Mouse (Mus musculus) CH12.LX (cell line): ENCODE data around the gene Usp7. TPM values are rescaled to one million over a fixed set of nuclear protein-coding genes. Genes with fewer than 3 reads are reported as not detected.

ENCODE experiments used
- DNase-seq: peaks from one replicate; pipeline ENCODE4 v3.0.0-alpha.2; 2013; ENCODE audit errors: extremely low read depth
- H3K27ac ChIP-seq: 2 replicates; pipeline ENCODE4 v1.5.1; 2012; ENCODE audit warnings: low read depth, mild to moderate bottlenecking, control low read depth, moderate library complexity; ENCODE audit not compliant: insufficient read depth
- H3K27me3 ChIP-seq: replicated peaks from 2 replicates; pipeline ENCODE3; 2012; ENCODE audit warnings: inconsistent platforms
- H3K36me3 ChIP-seq, 2 experiments: replicated peaks in 1 of 2; 2 replicates each; pipeline versions ENCODE3 to v1.6.1; 2012; ENCODE audit warnings: inconsistent platforms in 1 of 2, low read length in 1 of 2, mild to moderate bottlenecking in 1 of 2, mixed read lengths in 1 of 2, moderate library complexity in 1 of 2; ENCODE audit not compliant: control insufficient read depth in 1 of 2, insufficient read depth in 1 of 2
- H3K4me1 ChIP-seq, 2 experiments: 2 replicates each; pipeline ENCODE4 v1.6.1; 2012; ENCODE audit warnings: inconsistent platforms in 1 of 2, moderate library complexity in 1 of 2; ENCODE audit not compliant: insufficient read depth in 2 of 2, control insufficient read depth in 1 of 2
- H3K4me2 ChIP-seq: 2 replicates; pipeline ENCODE4 v1.6.1; 2012; ENCODE audit warnings: low read depth, mild to moderate bottlenecking, control low read depth; ENCODE audit not compliant: poor library complexity, insufficient read depth, severe bottlenecking
- H3K4me3 ChIP-seq, 3 experiments: fragments of 150-350 bp in 1 of 3; sonication (generic) in 1 of 3; replicated peaks in 1 of 3; 2 replicates each; pipeline versions ENCODE3 to v1.5.1; 2011 to 2012; ENCODE audit warnings: low read depth in 2 of 3, low read length in 2 of 3, mild to moderate bottlenecking in 2 of 3, moderate library complexity in 2 of 3, control low read depth in 1 of 3, improper control_type of control experiment in 1 of 3, inconsistent platforms in 1 of 3, mixed read lengths in 1 of 3; ENCODE audit not compliant: poor library complexity in 1 of 3
- H3K79me2 ChIP-seq: replicated peaks from 2 replicates; pipeline ENCODE4 v1.6.1; 2012; ENCODE audit warnings: mild to moderate bottlenecking, moderate library complexity; ENCODE audit not compliant: control insufficient read depth, poor library complexity, insufficient read depth, severe bottlenecking; ENCODE audit errors: extremely low read depth
- H3K9ac ChIP-seq: 2 replicates; pipeline ENCODE4 v1.6.1; 2012; ENCODE audit warnings: low read depth, mild to moderate bottlenecking, control low read depth, moderate library complexity; ENCODE audit not compliant: insufficient read depth
- H3K9me3 ChIP-seq: replicated peaks from 2 replicates; pipeline ENCODE3; 2012; ENCODE audit warnings: low read length, inconsistent platforms, mixed read lengths
- CHD1 ChIP-seq: IDR thresholded peaks from 2 replicates; pipeline ENCODE4 v1.6.1; 2012; ENCODE audit warnings: low read depth, low read length, improper control_type of control experiment, inconsistent platforms
- E2F4 ChIP-seq: IDR thresholded peaks from 2 replicates; pipeline ENCODE4 v1.6.1; 2011; ENCODE audit warnings: low read depth, low read length, improper control_type of control experiment; ENCODE audit not compliant: insufficient replicate concordance
- ETS1 ChIP-seq: conservative IDR thresholded peaks from 2 replicates; pipeline ENCODE4 v1.6.1; 2012; ENCODE audit warnings: low read depth, mild to moderate bottlenecking, inconsistent platforms, low read length, improper control_type of control experiment, moderate library complexity
- HCFC1 ChIP-seq: IDR thresholded peaks from 2 replicates; pipeline ENCODE4 v1.6.1; 2012; ENCODE audit warnings: low read depth, mild to moderate bottlenecking, inconsistent platforms, low read length, improper control_type of control experiment
- IRF4 ChIP-seq: IDR thresholded peaks from 2 replicates; pipeline ENCODE4 v1.6.1; 2014; ENCODE audit warnings: low read depth, mild to moderate bottlenecking, inconsistent platforms, low read length, improper control_type of control experiment
- JUN ChIP-seq: IDR thresholded peaks from 2 replicates; pipeline ENCODE4 v1.6.1; 2011; ENCODE audit warnings: low read depth, mild to moderate bottlenecking, low read length, improper control_type of control experiment, moderate library complexity; ENCODE audit not compliant: insufficient read depth
- MAZ ChIP-seq: IDR thresholded peaks from 2 replicates; pipeline ENCODE4 v1.6.1; 2012; ENCODE audit warnings: low read depth, mild to moderate bottlenecking, inconsistent platforms, low read length, improper control_type of control experiment, moderate library complexity
- MEF2A ChIP-seq: IDR thresholded peaks from 2 replicates; pipeline ENCODE4 v1.6.1; 2014; ENCODE audit warnings: low read depth, mild to moderate bottlenecking, inconsistent platforms, low read length, improper control_type of control experiment, borderline replicate concordance
- MXI1 ChIP-seq: IDR thresholded peaks from 2 replicates; pipeline ENCODE4 v1.6.1; 2011; ENCODE audit warnings: mild to moderate bottlenecking, low read depth, low read length, improper control_type of control experiment
- MYC ChIP-seq: IDR thresholded peaks from 2 replicates; pipeline ENCODE4 v1.6.1; 2011; ENCODE audit warnings: low read depth, mild to moderate bottlenecking, improper control_type of control experiment, low read length
- NRF1 ChIP-seq: IDR thresholded peaks from 2 replicates; pipeline ENCODE4 v1.6.1; 2014; ENCODE audit warnings: low read depth, mild to moderate bottlenecking, inconsistent platforms, low read length, improper control_type of control experiment, moderate library complexity
- POLR2A ChIP-seq: IDR thresholded peaks from 2 replicates; pipeline ENCODE4 v1.6.1; 2011; ENCODE audit warnings: low read depth, mild to moderate bottlenecking, improper control_type of control experiment, low read length
- SIN3A ChIP-seq: IDR thresholded peaks from 2 replicates; pipeline ENCODE4 v1.6.1; 2012; ENCODE audit warnings: low read length, improper control_type of control experiment, inconsistent platforms
- SMC3 ChIP-seq: IDR thresholded peaks from 2 replicates; pipeline ENCODE4 v1.6.1; 2011; ENCODE audit warnings: low read depth, low read length, improper control_type of control experiment
- UBTF ChIP-seq: IDR thresholded peaks from 2 replicates; pipeline ENCODE4 v1.6.1; 2012; ENCODE audit warnings: low read depth, mild to moderate bottlenecking, inconsistent platforms, low read length, improper control_type of control experiment, moderate library complexity
- ZC3H11A ChIP-seq: IDR thresholded peaks from 2 replicates; pipeline ENCODE4 v1.6.1; 2012; ENCODE audit warnings: low read depth, mild to moderate bottlenecking, inconsistent platforms, low read length, improper control_type of control experiment
- ZKSCAN1 ChIP-seq: IDR thresholded peaks from 2 replicates; pipeline ENCODE4 v1.6.1; 2012; ENCODE audit warnings: low read depth, inconsistent platforms, low read length, improper control_type of control experiment, borderline replicate concordance
- ZNF384 ChIP-seq: IDR thresholded peaks from 2 replicates; pipeline ENCODE4 v1.6.1; 2012; ENCODE audit warnings: low read depth, low read length, improper control_type of control experiment, inconsistent platforms
- dilution Hi-C: fragments of 300-500 bp; cut with MboI; formaldehyde crosslinking; loops from 2 replicates; pipeline ENCODE4 v1.14.3; 2020; ENCODE audit warnings: low sequenced_read_pairs; ENCODE audit not compliant: extremely low pct_unique_long_range_greater_than_20kb, extremely low pct_ligation_motif_present
- in situ Hi-C: fragments of 300-500 bp; cut with MboI; formaldehyde crosslinking; loops from 3 replicates; pipeline ENCODE4 v1.14.3; 2019; ENCODE audit warnings: low sequenced_read_pairs, low pct_ligation_motif_present, low pct_unique_long_range_greater_than_20kb, mixed read lengths
- polyA plus RNA-seq: library from polyadenylated mRNA; unstranded; fragments of >175 nt; gene quantifications from 2 replicates; pipeline ENCODE4 v1.2.1, GENCODE M21; 2012; ENCODE audit warnings: low read depth; ENCODE audit not compliant: insufficient read length
- total RNA-seq, 2 experiments: library from RNA; depleted of rRNA; stranded (reverse); fragments of 300-350 nt in 1 of 2; fragments of >200 nt in 1 of 2; gene quantifications; 2 replicates each; pipeline ENCODE4 v1.2.3; 2012 to 2014

Gene Usp7
- total and polyA plus RNA-seq, 3 experiments, result 113 to 169 (median 143) TPM

DNA sequence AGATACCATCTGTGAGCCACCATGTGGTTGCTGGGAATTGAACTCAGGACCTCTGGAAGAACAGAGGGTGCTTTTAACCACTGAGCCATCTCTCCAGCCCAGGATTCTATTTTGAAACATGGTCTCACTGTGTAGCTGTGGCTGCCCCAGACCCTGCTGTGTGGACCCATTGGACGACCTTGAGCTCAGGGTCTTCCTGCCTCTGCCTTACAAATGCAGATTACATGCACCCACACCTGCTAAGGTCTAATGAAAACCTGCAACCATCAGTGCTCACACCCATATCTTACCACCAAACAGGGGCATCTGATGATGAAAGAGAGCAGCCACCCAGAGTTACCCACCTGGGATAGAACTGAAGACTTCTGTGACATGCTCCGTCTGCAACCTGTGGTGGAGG is 135.9 kb downstream of the Usp7 start:
- H3K79me2 ChIP-seq, result no peaks in the 10 kb centered on the region

DNA sequence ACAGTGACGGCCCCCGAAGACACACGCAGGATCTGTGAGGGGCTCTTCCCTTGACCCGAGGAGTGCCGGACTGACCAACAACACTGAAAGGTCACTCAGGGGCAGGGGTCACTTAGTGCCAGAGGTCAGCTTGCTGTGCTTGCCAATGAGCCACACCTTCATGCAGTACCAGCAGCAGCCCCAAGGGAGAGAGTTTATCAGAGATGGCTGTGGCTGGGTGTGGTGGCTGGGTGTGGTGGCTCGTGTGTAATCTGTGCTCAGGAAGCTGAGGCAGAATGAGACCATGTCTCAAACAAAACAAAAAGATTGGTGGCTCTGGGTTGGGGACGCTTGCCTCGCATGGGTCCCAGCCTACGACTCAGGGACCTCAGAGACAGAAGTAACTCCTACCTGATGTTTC is 136.5 kb downstream of the Usp7 start:
- Histone ChIP-seq H3K9ac (no peak overlapping the region), H3K9me3 (no peaks in the 10 kb centered on the region), H3K36me3 (peaks cover 86 to 98% of the 10 kb centered on the region in 2 experiments), H3K27me3 (no peaks in the 10 kb centered on the region), H3K4me1 (no peaks in the 10 kb centered on the region), H3K79me2 (no peaks in the 10 kb centered on the region), H3K27ac (no peak overlapping the region), H3K4me3 (no peak overlapping the region), H3K4me2 (no peak overlapping the region)
- no peak for TF ChIP-seq HCFC1
- no peak for TF ChIP-seq JUN
- no peak for TF ChIP-seq E2F4
- TF ChIP-seq ZNF384, result no peak
- no peak for TF ChIP-seq IRF4
- TF ChIP-seq MEF2A, result no peak
- TF ChIP-seq ZKSCAN1, result no peak
- dilution Hi-C loops (no loop called here), in situ Hi-C loops (no loop called here)
- DNase-seq, result no peak

More for the DNA sequence above, 135.9 kb downstream of the Usp7 start:
- Histone ChIP-seq H3K27me3 (no peaks in the 10 kb centered on the region), H3K36me3 (peaks cover 86 to 95% of the 10 kb centered on the region in 2 experiments), H3K9me3 (no peaks in the 10 kb centered on the region), H3K4me3 (no peak overlapping the region), H3K27ac (no peak overlapping the region), H3K4me1 (no peaks in the 10 kb centered on the region), H3K4me2 (no peak overlapping the region), H3K9ac (no peak overlapping the region)
- no peak for TF ChIP-seq ETS1
- no peak for TF ChIP-seq ZC3H11A
- no peak for TF ChIP-seq SIN3A
- TF ChIP-seq UBTF, result no peak
- TF ChIP-seq POLR2A, result no peak
- no peak for TF ChIP-seq HCFC1
- no peak for TF ChIP-seq SMC3
- no peak for TF ChIP-seq MXI1
- no peak for TF ChIP-seq NRF1
- no peak for TF ChIP-seq MYC
- no peak for TF ChIP-seq MAZ
- TF ChIP-seq ZKSCAN1, result no peak
- no peak for TF ChIP-seq JUN
- no peak for TF ChIP-seq ZNF384
- no peak for TF ChIP-seq CHD1
- in situ Hi-C loops, result no loop called here
- dilution Hi-C loops, result no loop called here
- no peak for DNase-seq
